Mouse (Mus musculus): Measurements from ENCODE around the gene Ap1g2.

DNA sequence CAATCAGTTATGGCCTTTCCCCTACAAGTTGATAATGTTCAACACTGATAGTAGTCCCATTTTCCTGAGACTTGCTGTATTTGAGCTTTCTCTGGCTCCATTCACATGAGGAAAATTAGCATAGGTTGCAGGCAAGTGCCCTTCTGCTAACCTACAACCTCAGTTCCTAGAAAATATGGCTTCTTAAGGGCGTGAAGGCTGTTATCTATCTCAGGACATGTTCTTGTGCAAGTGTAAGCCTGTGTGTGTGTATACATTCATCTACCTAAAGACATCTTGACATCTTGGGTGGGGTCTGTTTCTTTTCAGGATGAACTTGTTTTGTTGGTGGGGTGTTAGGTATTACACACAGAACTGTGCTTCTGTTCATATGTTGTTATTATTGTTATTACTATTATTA, 47.4 kb downstream of the Ap1g2 start:
- TF ChIP-seq CTCF (IDR thresholded peaks at IDR 0.05; ENCODE audit: control insufficient read depth, insufficient read depth, low read length) (no peak), POLR2A (IDR thresholded peaks at IDR 0.05; ENCODE audit: borderline replicate concordance, control insufficient read depth, low read depth, low read length) (no peak)

All from bone marrow, adult 2 months (tissue).